Mouse (Mus musculus): ENCODE data around the gene Jarid2. TPM values are rescaled to one million over a fixed set of nuclear protein-coding genes. Genes with fewer than 3 reads are reported as not detected.

Jarid2 gene
- polyA plus RNA-seq, 1 experiment from 2014 or later = 34.5 TPM

DNA sequence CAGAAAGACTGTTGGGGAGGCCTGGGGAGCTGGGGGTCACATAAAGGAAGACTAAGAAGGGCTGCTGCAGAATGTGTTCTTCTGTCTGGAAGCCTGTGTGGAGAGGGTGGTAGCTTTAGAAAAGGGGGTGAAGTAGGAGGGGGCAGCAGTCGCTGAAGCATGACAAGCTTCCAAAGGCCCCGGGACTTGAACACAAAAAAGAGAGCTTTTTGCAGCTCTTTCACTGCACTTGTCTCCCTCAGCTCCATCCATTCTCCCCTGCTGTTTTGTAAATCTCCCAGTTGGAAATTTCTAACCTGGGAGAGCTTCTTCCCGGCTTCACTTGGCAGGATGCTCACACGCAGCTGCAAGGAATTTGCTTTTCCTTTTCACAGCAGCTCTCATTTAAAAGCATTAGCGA, 26.2 kb downstream of the Jarid2 start:
- DNase-seq (ENCODE audit: low spot score) = no peak
- no peak overlapping the region for H3K4me3 ChIP-seq (ENCODE audit: low read depth, low read length)
- H3K9ac ChIP-seq (ENCODE audit: low read length) = no peak overlapping the region

GRCm38 (mm10) chr13:44758750-44759149, 29.5 kb downstream of the Jarid2 start:
- Histone ChIP-seq H3K9me3 (ENCODE audit: control insufficient read depth, low read length) (no peaks in the 10 kb centered on the region), H3K9ac (ENCODE audit: low read length) (no peak overlapping the region), H3K4me2 (ENCODE audit: low read depth, severe bottlenecking) (no peak overlapping the region), H3K27me3 (ENCODE audit: control insufficient read depth, insufficient read depth, low read length) (no peaks in the 10 kb centered on the region), H3K4me3 (ENCODE audit: low read depth, low read length) (no peak overlapping the region), H3K4me1 (ENCODE audit: control insufficient read depth, insufficient read depth, low read length) (peaks cover 17% of the 10 kb centered on the region), H3K27ac (replicated peaks; ENCODE audit: low read depth, low read length) (no peak overlapping the region), H3K36me3 (ENCODE audit: control insufficient read depth, insufficient read depth, low read length) (no peaks in the 10 kb centered on the region; the same call in 1 of the 2 replicates)
- ATAC-seq (ENCODE audit: insufficient number of reproducible peaks, low FRiP score, low TSS enrichment, low read depth) (no peak), DNase-seq (ENCODE audit: low spot score) (no peak)
- 71% methylated on average over 1 of the region's 1 CpGs for WGBS

More for the DNA sequence above, 26.2 kb downstream of the Jarid2 start:
- 12% methylated on average over 5 of the region's 5 CpGs for WGBS
- no peaks in the 10 kb centered on the region for H3K27me3 ChIP-seq (ENCODE audit: control insufficient read depth, insufficient read depth, low read length)
- H3K27ac ChIP-seq (replicated peaks; ENCODE audit: low read depth, low read length) = no peak overlapping the region
- no peak overlapping the region for H3K4me2 ChIP-seq (ENCODE audit: low read depth, severe bottlenecking)
- no peak for ATAC-seq (ENCODE audit: insufficient number of reproducible peaks, low FRiP score, low TSS enrichment, low read depth)
- H3K9me3 ChIP-seq (ENCODE audit: control insufficient read depth, low read length) = no peaks in the 10 kb centered on the region
- H3K36me3 ChIP-seq (ENCODE audit: control insufficient read depth, insufficient read depth, low read length) = no peaks in the 10 kb centered on the region; the same call in 1 of the 2 replicates
- H3K4me1 ChIP-seq (ENCODE audit: control insufficient read depth, insufficient read depth, low read length) = peaks cover 16% of the 10 kb centered on the region

DNA sequence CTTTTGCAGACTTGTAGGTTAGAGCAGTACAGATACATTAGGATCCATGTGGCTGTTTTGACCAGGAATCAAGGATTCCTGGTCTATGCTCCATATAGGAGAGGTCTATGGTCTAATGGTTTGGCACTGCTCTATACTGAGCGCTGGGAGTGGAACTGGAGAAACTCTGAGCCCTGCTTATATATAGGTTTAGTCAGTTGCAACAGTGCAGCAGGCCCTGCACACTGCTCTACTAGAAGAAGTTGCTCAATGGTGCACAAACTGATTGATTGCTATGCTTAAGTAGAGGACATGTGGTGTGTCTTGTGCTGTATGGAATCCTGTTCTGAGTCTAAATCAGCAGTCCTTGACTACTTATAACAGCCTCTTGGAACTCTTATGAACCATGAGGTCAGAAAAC, 31.5 kb downstream of the Jarid2 start:
- H3K4me3 ChIP-seq (ENCODE audit: low read depth, low read length) = no peak overlapping the region
- WGBS = 100% methylated on average over 1 of the region's 1 CpGs
- H3K36me3 ChIP-seq (ENCODE audit: control insufficient read depth, insufficient read depth, low read length) = no peaks in the 10 kb centered on the region
- H3K27me3 ChIP-seq (ENCODE audit: control insufficient read depth, insufficient read depth, low read length) = no peaks in the 10 kb centered on the region
- H3K4me1 ChIP-seq (ENCODE audit: control insufficient read depth, insufficient read depth, low read length) = peaks cover 4% of the 10 kb centered on the region; the same call in 1 of the 2 replicates
- no peak for ATAC-seq (ENCODE audit: insufficient number of reproducible peaks, low FRiP score, low TSS enrichment, low read depth)
- DNase-seq (ENCODE audit: low spot score) = no peak
- H3K4me2 ChIP-seq (ENCODE audit: low read depth, severe bottlenecking) = no peak overlapping the region
- no peak overlapping the region for H3K9ac ChIP-seq (ENCODE audit: low read length)
- no peaks in the 10 kb centered on the region for H3K9me3 ChIP-seq (ENCODE audit: control insufficient read depth, low read length)
- H3K27ac ChIP-seq (replicated peaks; ENCODE audit: low read depth, low read length) = no peak overlapping the region

GRCm38 (mm10) chr13:44763068-44763467, 33.8 kb downstream of the Jarid2 start:
- DNase-seq (ENCODE audit: low spot score) (no peak), ATAC-seq (ENCODE audit: insufficient number of reproducible peaks, low FRiP score, low TSS enrichment, low read depth) (no peak)
- Histone ChIP-seq H3K4me2 (ENCODE audit: low read depth, severe bottlenecking) (no peak overlapping the region), H3K9me3 (ENCODE audit: control insufficient read depth, low read length) (no peaks in the 10 kb centered on the region), H3K4me1 (ENCODE audit: control insufficient read depth, insufficient read depth, low read length) (peaks cover 3% of the 10 kb centered on the region; the same call in 1 of the 2 replicates), H3K4me3 (ENCODE audit: low read depth, low read length) (no peak overlapping the region), H3K9ac (ENCODE audit: low read length) (no peak overlapping the region), H3K27ac (replicated peaks; ENCODE audit: low read depth, low read length) (no peak overlapping the region), H3K27me3 (ENCODE audit: control insufficient read depth, insufficient read depth, low read length) (no peaks in the 10 kb centered on the region), H3K36me3 (ENCODE audit: control insufficient read depth, insufficient read depth, low read length) (no peaks in the 10 kb centered on the region)
- 76% methylated on average over 3 of the region's 3 CpGs for WGBS

DNA sequence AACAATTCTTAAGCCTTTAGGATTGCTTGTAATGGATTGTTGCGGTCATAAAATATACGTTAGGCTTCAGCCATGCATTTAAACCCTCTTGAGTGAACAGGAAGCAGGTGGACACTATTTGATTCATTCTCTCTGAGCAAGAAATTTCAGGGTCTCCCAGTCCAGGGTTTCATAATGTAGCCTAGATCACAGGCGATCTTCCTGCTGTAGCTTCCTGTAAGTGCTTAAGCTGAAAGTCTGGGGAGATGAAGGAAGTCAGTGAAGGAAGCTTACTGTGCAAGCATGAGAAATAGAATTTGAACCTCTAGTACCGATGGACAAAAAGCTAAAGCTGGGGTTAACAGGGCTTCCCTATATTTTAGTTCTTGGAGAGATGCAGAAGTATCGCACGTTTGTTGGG, 38.5 kb downstream of the Jarid2 start:
- H3K4me2 ChIP-seq (ENCODE audit: low read depth, severe bottlenecking) = no peak overlapping the region
- WGBS = 74% methylated on average over 6 of the region's 6 CpGs
- H3K27ac ChIP-seq (replicated peaks; ENCODE audit: low read depth, low read length) = no peak overlapping the region
- H3K9me3 ChIP-seq (ENCODE audit: control insufficient read depth, low read length) = no peaks in the 10 kb centered on the region
- ATAC-seq (ENCODE audit: insufficient number of reproducible peaks, low FRiP score, low TSS enrichment, low read depth) = no peak
- H3K27me3 ChIP-seq (ENCODE audit: control insufficient read depth, insufficient read depth, low read length) = no peaks in the 10 kb centered on the region
- no peak overlapping the region for H3K4me3 ChIP-seq (ENCODE audit: low read depth, low read length)
- H3K9ac ChIP-seq (ENCODE audit: low read length) = no peak overlapping the region
- H3K36me3 ChIP-seq (ENCODE audit: control insufficient read depth, insufficient read depth, low read length) = no peaks in the 10 kb centered on the region
- DNase-seq (ENCODE audit: low spot score) = no peak
- peaks cover 3% of the 10 kb centered on the region; the same call in 1 of the 2 replicates for H3K4me1 ChIP-seq (ENCODE audit: control insufficient read depth, insufficient read depth, low read length)

DNA sequence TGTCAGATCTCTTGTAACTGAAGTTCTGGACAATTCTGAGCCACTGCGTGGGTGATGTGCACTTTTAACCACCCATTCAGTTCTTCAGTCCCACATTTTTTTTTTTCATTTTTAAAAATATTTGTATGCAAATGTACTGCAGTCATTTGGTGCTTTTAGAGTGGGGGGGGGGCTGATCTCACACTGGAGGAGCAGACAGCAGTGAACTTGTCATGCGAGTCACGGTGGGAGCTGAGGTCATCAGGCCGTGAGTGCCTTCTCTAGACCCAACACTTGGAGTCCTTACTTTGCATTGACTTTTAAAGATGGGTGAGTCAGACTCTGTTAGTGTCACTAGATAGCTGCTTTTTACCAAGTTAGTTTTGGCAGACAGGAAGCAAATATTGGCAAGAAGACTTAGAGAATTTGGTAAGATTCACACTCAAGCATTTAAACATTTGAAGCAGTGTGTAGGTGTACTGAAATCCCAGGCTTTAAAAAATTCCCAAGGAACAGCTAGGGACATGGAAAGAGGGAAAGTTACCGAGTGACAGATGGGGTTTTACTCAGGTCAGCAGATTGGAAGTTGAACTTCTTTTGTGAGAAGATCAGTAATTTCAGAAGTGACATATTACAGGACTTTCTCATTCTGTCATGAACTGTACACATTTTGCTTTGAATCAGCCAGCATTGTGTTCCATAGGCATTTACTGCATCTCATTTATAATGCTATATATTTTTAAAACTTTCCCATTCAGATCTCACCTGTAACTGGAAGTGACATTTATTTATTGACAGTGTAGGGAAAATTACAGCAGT, 41.7 kb downstream of the Jarid2 start:
- no peak overlapping the region for H3K27ac ChIP-seq (replicated peaks; ENCODE audit: low read depth, low read length)
- H3K9me3 ChIP-seq (ENCODE audit: control insufficient read depth, low read length) = no peaks in the 10 kb centered on the region
- no peaks in the 10 kb centered on the region; the same call in 1 of the 2 replicates for H3K4me1 ChIP-seq (ENCODE audit: control insufficient read depth, insufficient read depth, low read length)
- DNase-seq (ENCODE audit: low spot score) (no peak), ATAC-seq (ENCODE audit: insufficient number of reproducible peaks, low FRiP score, low TSS enrichment, low read depth) (no peak)
- H3K36me3 ChIP-seq (ENCODE audit: control insufficient read depth, insufficient read depth, low read length) = no peaks in the 10 kb centered on the region
- no peak overlapping the region for H3K4me3 ChIP-seq (ENCODE audit: low read depth, low read length)
- H3K27me3 ChIP-seq (ENCODE audit: control insufficient read depth, insufficient read depth, low read length) = no peaks in the 10 kb centered on the region
- 83% methylated on average over 5 of the region's 5 CpGs for WGBS
- H3K4me2 ChIP-seq (ENCODE audit: low read depth, severe bottlenecking) = no peak overlapping the region
- H3K9ac ChIP-seq (ENCODE audit: low read length) = no peak overlapping the region

DNA sequence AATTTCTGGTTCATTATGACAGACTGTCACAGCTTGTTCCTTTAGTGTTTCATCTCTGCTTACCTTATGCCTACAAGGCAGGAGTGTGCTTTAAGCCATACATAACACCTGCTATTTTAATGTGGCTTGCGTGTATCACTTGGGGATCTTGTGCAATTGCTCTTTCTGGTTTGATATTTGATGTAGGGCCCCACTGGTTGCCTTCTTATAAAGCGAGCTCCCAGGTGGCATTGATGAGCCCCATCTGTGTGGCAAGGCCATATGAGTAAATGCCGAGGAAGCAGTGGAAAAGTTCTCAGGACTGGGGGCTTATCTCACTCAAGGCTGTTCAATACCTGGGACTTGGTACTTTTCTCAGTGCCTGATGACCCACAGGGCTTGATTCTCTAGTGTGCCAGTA, 43.5 kb downstream of the Jarid2 start:
- H3K27ac ChIP-seq (replicated peaks; ENCODE audit: low read depth, low read length) = no peak overlapping the region
- WGBS = 86% methylated on average over 3 of the region's 3 CpGs
- no peaks in the 10 kb centered on the region for H3K9me3 ChIP-seq (ENCODE audit: control insufficient read depth, low read length)
- no peaks in the 10 kb centered on the region for H3K27me3 ChIP-seq (ENCODE audit: control insufficient read depth, insufficient read depth, low read length)
- no peaks in the 10 kb centered on the region for H3K36me3 ChIP-seq (ENCODE audit: control insufficient read depth, insufficient read depth, low read length)
- no peaks in the 10 kb centered on the region for H3K4me1 ChIP-seq (ENCODE audit: control insufficient read depth, insufficient read depth, low read length)
- ATAC-seq (ENCODE audit: insufficient number of reproducible peaks, low FRiP score, low TSS enrichment, low read depth) = no peak
- no peak for DNase-seq (ENCODE audit: low spot score)
- H3K4me2 ChIP-seq (ENCODE audit: low read depth, severe bottlenecking) = no peak overlapping the region
- no peak overlapping the region for H3K4me3 ChIP-seq (ENCODE audit: low read depth, low read length)
- H3K9ac ChIP-seq (ENCODE audit: low read length) = no peak overlapping the region

DNA sequence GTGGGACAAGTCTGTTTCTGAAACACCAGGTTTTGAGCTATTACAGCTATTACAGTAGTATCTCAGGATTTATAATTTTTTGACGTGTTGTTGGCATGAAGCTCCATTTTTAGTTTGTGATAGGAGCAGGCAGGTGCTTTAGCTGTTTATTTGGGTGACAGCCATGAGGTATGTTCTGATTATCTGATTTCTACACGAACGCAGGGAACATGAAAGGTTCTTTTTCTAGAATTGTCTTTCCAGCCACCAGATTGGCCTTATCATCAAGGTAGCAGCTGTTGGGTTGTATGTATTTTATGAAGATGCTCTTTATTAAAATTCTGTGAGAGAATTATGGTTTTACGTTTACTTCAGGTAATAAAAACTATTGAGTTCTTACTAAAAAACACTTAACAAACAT, 45.1 kb downstream of the Jarid2 start:
- 93% methylated on average over 4 of the region's 4 CpGs for WGBS
- DNase-seq (ENCODE audit: low spot score) (no peak), ATAC-seq (ENCODE audit: insufficient number of reproducible peaks, low FRiP score, low TSS enrichment, low read depth) (no peak)
- H3K27ac ChIP-seq (replicated peaks; ENCODE audit: low read depth, low read length) = no peak overlapping the region
- H3K9me3 ChIP-seq (ENCODE audit: control insufficient read depth, low read length) = no peaks in the 10 kb centered on the region
- H3K4me1 ChIP-seq (ENCODE audit: control insufficient read depth, insufficient read depth, low read length) = no peaks in the 10 kb centered on the region
- H3K4me2 ChIP-seq (ENCODE audit: low read depth, severe bottlenecking) = no peak overlapping the region
- no peaks in the 10 kb centered on the region for H3K36me3 ChIP-seq (ENCODE audit: control insufficient read depth, insufficient read depth, low read length)
- H3K27me3 ChIP-seq (ENCODE audit: control insufficient read depth, insufficient read depth, low read length) = no peaks in the 10 kb centered on the region
- no peak overlapping the region for H3K4me3 ChIP-seq (ENCODE audit: low read depth, low read length)
- H3K9ac ChIP-seq (ENCODE audit: low read length) = no peak overlapping the region

DNA sequence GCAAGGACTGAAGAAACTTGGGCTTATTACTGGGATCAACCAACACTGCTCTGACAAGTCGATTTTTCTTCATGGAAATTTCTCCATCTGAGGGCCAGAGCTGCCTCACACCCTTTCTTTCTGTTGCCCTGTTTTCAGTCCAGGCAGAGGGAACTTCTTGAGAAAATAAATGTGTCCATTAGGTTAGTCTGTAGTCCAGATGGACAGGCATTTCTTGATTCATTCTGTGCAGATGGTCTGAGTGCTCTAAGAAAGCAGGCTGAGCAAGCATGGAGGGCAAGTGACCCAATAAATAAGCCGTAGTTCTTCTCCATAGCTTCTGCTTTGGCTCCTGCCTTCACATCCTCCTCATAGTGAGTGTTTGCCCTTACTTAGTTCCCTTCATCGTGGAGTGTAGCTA, 46.1 kb downstream of the Jarid2 start:
- Histone ChIP-seq H3K9ac (ENCODE audit: low read length) (no peak overlapping the region), H3K4me3 (ENCODE audit: low read depth, low read length) (no peak overlapping the region), H3K4me2 (ENCODE audit: low read depth, severe bottlenecking) (no peak overlapping the region), H3K4me1 (ENCODE audit: control insufficient read depth, insufficient read depth, low read length) (no peaks in the 10 kb centered on the region), H3K27me3 (ENCODE audit: control insufficient read depth, insufficient read depth, low read length) (no peaks in the 10 kb centered on the region), H3K27ac (replicated peaks; ENCODE audit: low read depth, low read length) (no peak overlapping the region), H3K36me3 (ENCODE audit: control insufficient read depth, insufficient read depth, low read length) (no peaks in the 10 kb centered on the region), H3K9me3 (ENCODE audit: control insufficient read depth, low read length) (no peaks in the 10 kb centered on the region)
- WGBS = 86% methylated on average over 3 of the region's 3 CpGs
- ATAC-seq (ENCODE audit: insufficient number of reproducible peaks, low FRiP score, low TSS enrichment, low read depth) (no peak), DNase-seq (ENCODE audit: low spot score) (no peak)

All from limb, embryonic 11.5 days (tissue).